Mouse (Mus musculus) right cerebral cortex, postnatal 25 days (tissue): ENCODE data around the gene Cd36.

Source experiments
- DNase-seq: peaks from one replicate; pipeline ENCODE4 v3.0.0; 2022

Gene Cd36

GRCm38 (mm10) chr5:17857871-17858270 is 30.7 kb downstream of the Cd36 start:
- no peak for DNase-seq

- DNase-seq = no peak
Observed at GRCm38 (mm10) chr5:17857262-17857661, 31.3 kb downstream of the Cd36 start.

GRCm38 (mm10) chr5:17854127-17854923 is 34.3 kb downstream of the Cd36 start:
- DNase-seq = no peak

GRCm38 (mm10) chr5:17850582-17850981 is 38.0 kb downstream of the Cd36 start:
- no peak for DNase-seq

- DNase-seq = no peak
Observed at GRCm38 (mm10) chr5:17849582-17849981, 39.0 kb downstream of the Cd36 start.

GRCm38 (mm10) chr5:17848733-17849132 is 39.9 kb downstream of the Cd36 start:
- DNase-seq = no peak

GRCm38 (mm10) chr5:17848267-17848666 is 40.3 kb downstream of the Cd36 start:
- DNase-seq = no peak

GRCm38 (mm10) chr5:17843921-17844320 is 44.7 kb downstream of the Cd36 start:
- no peak for DNase-seq

- no peak for DNase-seq
Observed at GRCm38 (mm10) chr5:17843316-17843715, 45.3 kb downstream of the Cd36 start.

GRCm38 (mm10) chr5:17842111-17842729 is 46.4 kb downstream of the Cd36 start:
- no peak for DNase-seq

- no peak for DNase-seq
Observed at GRCm38 (mm10) chr5:17839549-17839948, 49.1 kb downstream of the Cd36 start.

GRCm38 (mm10) chr5:17836408-17836807 is 52.2 kb downstream of the Cd36 start:
- no peak for DNase-seq

- DNase-seq = no peak
Observed at GRCm38 (mm10) chr5:17835302-17836097, 53.1 kb downstream of the Cd36 start.

GRCm38 (mm10) chr5:17833797-17834196 is 54.8 kb downstream of the Cd36 start:
- DNase-seq = no peak

GRCm38 (mm10) chr5:17830536-17830935 is 58.1 kb downstream of the Cd36 start:
- no peak for DNase-seq

GRCm38 (mm10) chr5:17828713-17829544 is 59.7 kb downstream of the Cd36 start:
- DNase-seq = no peak

GRCm38 (mm10) chr5:17821395-17821794 is 67.2 kb downstream of the Cd36 start:
- no peak for DNase-seq

- no peak for DNase-seq
Observed at GRCm38 (mm10) chr5:17820239-17820999, 68.2 kb downstream of the Cd36 start.

- DNase-seq = no peak
Observed at GRCm38 (mm10) chr5:17816170-17816569, 72.4 kb downstream of the Cd36 start.

GRCm38 (mm10) chr5:17810336-17810735 is 78.3 kb downstream of the Cd36 start:
- no peak for DNase-seq

- DNase-seq = no peak
Observed at GRCm38 (mm10) chr5:17806774-17807377, 81.7 kb downstream of the Cd36 start.

- DNase-seq = no peak
Observed at GRCm38 (mm10) chr5:17776571-17776970, 112.0 kb downstream of the Cd36 start.
